Mouse (Mus musculus) brain, embryonic 14.5 days (tissue): ENCODE results near the gene Ang6.

ENCODE experiments used
- CTCF ChIP-seq: fragments of 200-500 bp; IDR thresholded peaks from 2 replicates; pipeline ENCODE4 v1.5.1; 2012; ENCODE audit warnings: inconsistent platforms, mild to moderate bottlenecking, moderate library complexity, borderline replicate concordance; ENCODE audit not compliant: insufficient read depth, insufficient read length; ENCODE audit errors: extremely low read depth
- POLR2A ChIP-seq: fragments of 200-500 bp; IDR thresholded peaks from 2 replicates; pipeline ENCODE4 v1.6.1; 2012; ENCODE audit warnings: mild to moderate bottlenecking, inconsistent platforms, borderline replicate concordance; ENCODE audit not compliant: poor library complexity, insufficient read depth, insufficient read length, severe bottlenecking; ENCODE audit errors: extremely low read depth

- TF ChIP-seq POLR2A, result no peak
- no peak for TF ChIP-seq CTCF
Observed at GRCm38 (mm10) chr14:44001600-44001999, 469 bp downstream of the Ang6 start.
